Mouse (Mus musculus) neural tube, embryonic 13.5 days (tissue): ENCODE measurements at regions not wholly inside any gene's neighbourhood (a gene's known extent, or its start where the extent isn't known, plus 50 kb on each side); places are given as distances from the start of the nearest gene placed in this dataset.

Experiments
- ATAC-seq: fragments of 200-750 bp; cut with Nextera tagmentation; 2 replicates; pipeline ENCODE4 v1.8.0; 2017; ENCODE audit warnings: low read depth, mild to moderate bottlenecking, moderate TSS enrichment, moderate library complexity
- H3K27ac ChIP-seq: fragments of 300-500 bp; sonication (generic); replicated peaks from 2 replicates; pipeline ENCODE4 v1.5.1; 2015; ENCODE audit warnings: moderate library complexity, mild to moderate bottlenecking, inconsistent platforms
- H3K27me3 ChIP-seq: fragments of 300-500 bp; sonication (generic); 2 replicates; pipeline ENCODE4 v1.6.1; 2015; ENCODE audit warnings: mild to moderate bottlenecking, inconsistent platforms
- H3K36me3 ChIP-seq: fragments of 300-500 bp; sonication (generic); 2 replicates; pipeline ENCODE4 v1.6.1; 2015; ENCODE audit warnings: mild to moderate bottlenecking, inconsistent platforms
- H3K4me1 ChIP-seq: fragments of 300-500 bp; sonication (generic); replicated peaks from 2 replicates; pipeline ENCODE4 v1.6.1; 2015; ENCODE audit warnings: inconsistent platforms
- H3K4me2 ChIP-seq: fragments of 300-500 bp; sonication (generic); 2 replicates; pipeline ENCODE4 v1.6.1; 2015; ENCODE audit warnings: inconsistent platforms, mild to moderate bottlenecking, moderate library complexity
- H3K4me3 ChIP-seq: fragments of 300-500 bp; sonication (generic); 2 replicates; pipeline ENCODE4 v1.5.1; 2015; ENCODE audit warnings: mild to moderate bottlenecking, inconsistent platforms
- H3K9ac ChIP-seq: fragments of 300-500 bp; sonication (generic); 2 replicates; pipeline ENCODE4 v1.6.1; 2015; ENCODE audit warnings: moderate library complexity, mild to moderate bottlenecking, inconsistent platforms
- H3K9me3 ChIP-seq: fragments of 300-500 bp; sonication (generic); 2 replicates; pipeline ENCODE4 v1.6.1; 2016; ENCODE audit warnings: inconsistent platforms
- WGBS: fragments of 180-500 bp; shearing (Covaris S2); methylation state at CpG from one replicate; pipeline ENCODE4 v1.1.7; 2015; 5-methylcytosine and 5-hydroxymethylcytosine counted together

GRCm38 (mm10) chrX:51294797-51295506 lies 88.6 kb upstream of the Mbnl3 start:
- Histone ChIP-seq H3K4me2 (no peak overlapping the region), H3K27me3 (no peaks in the 10 kb centered on the region), H3K27ac (no peak overlapping the region), H3K36me3 (no peaks in the 10 kb centered on the region), H3K4me3 (no peak overlapping the region), H3K4me1 (no peaks in the 10 kb centered on the region), H3K9ac (no peak overlapping the region), H3K9me3 (no peaks in the 10 kb centered on the region)
- WGBS = 81% methylated on average over 7 of the region's 7 CpGs
- ATAC-seq = no peak

DNA sequence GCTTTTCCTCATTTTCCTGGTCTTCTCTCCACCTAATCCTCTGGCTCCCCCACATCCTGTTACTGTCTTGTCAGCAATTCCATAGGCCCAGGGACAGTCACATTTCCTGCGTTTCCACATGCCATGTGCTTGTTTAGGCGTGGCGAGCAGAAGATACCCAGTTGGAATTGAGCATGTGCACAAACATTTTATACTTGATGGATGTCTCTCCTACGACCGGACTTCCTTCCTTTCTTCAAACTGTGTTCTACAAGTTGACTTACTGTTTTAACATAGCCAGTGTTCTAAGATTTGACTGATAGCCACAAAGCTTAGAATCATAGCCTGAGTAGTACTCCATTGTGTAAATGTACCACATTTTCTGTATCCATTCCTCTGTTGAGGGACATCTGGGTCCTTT lies 86.0 kb upstream of the Mbnl3 start:
- no peak for ATAC-seq
- Histone ChIP-seq H3K4me2 (no peak overlapping the region), H3K27me3 (no peaks in the 10 kb centered on the region), H3K9ac (no peak overlapping the region), H3K27ac (no peak overlapping the region), H3K4me1 (no peaks in the 10 kb centered on the region), H3K36me3 (no peaks in the 10 kb centered on the region), H3K4me3 (no peak overlapping the region), H3K9me3 (no peaks in the 10 kb centered on the region)
- 82% methylated on average over 5 of the region's 5 CpGs for WGBS

- Histone ChIP-seq H3K4me2 (no peak overlapping the region), H3K9me3 (no peaks in the 10 kb centered on the region), H3K36me3 (no peaks in the 10 kb centered on the region), H3K27me3 (no peaks in the 10 kb centered on the region), H3K4me3 (no peak overlapping the region), H3K4me1 (no peaks in the 10 kb centered on the region), H3K27ac (no peak overlapping the region), H3K9ac (no peak overlapping the region)
- no peak for ATAC-seq
Observed at GRCm38 (mm10) chrX:51278270-51278669, 71.9 kb upstream of the Mbnl3 start.

GRCm38 (mm10) chrX:51264746-51265145 lies 58.4 kb upstream of the Mbnl3 start:
- no peaks in the 10 kb centered on the region for H3K9me3 ChIP-seq
- no peak overlapping the region for H3K27ac ChIP-seq
- H3K27me3 ChIP-seq = no peaks in the 10 kb centered on the region
- 0 out of 2 replicates have a peak, but pooled peaks have one; percentile 63 for ATAC-seq
- no peak overlapping the region for H3K4me2 ChIP-seq
- no peak overlapping the region for H3K9ac ChIP-seq
- no peak overlapping the region for H3K4me3 ChIP-seq
- no peaks in the 10 kb centered on the region for H3K36me3 ChIP-seq
- no peaks in the 10 kb centered on the region for H3K4me1 ChIP-seq
